In the genomic region with DNA sequence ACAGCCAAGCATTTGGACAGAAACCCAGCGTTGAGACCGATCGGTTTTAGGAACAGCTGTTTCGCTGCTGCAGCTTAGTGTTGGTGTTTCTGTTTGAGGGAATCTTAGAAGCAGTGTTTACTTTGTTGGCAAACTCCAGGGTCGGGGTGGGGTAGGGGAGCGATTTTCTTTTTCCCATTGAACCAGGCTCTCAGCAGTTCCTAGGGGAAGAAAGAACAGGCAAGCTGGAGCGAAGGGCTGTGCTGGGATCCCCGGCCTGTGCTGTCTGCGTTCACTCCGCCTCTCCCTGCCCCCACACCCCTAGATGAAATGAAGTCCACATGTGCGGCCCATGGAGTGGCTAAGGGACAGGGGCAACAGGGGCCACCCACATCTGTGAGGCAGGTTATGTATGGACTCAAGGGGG, we compare ENCODE assay signal across 13 mouse cellular contexts. TPM values are rescaled to one million over a fixed set of nuclear protein-coding genes. Genes with fewer than 3 reads are reported as not detected.
DNase-seq lines count a peak whose midpoint lies in the region; ATAC-seq and TF ChIP-seq lines count a peak whose summit lies in the region.
"Had no signal": no experiment of that assay in that cellular context is flagged by ENCODE, and none has a peak within 500 bp of the region (broad histone marks: within the 10 kb centered on the region; RNA-seq: fewer than 3 reads in every experiment).

No protein-coding gene starts in this region.

- H3K4me2 ChIP-seq in embryonic facial prominence, embryonic 13.5 days = peak overlapping the region; percentile 37
- H3K4me2 ChIP-seq in limb, embryonic 14.5 days (replicated peaks; ENCODE audit: low read depth, low read length, severe bottlenecking) = 0 out of 2 replicates have a peak overlapping the region, but pooled peaks have one; percentile 3
- no peak overlapping the region for H3K4me2 ChIP-seq in heart, embryonic 11.5 days
- H3K4me2 ChIP-seq: kidney, embryonic 15.5 days; midbrain, embryonic 12.5 days had no signal

- WGBS in lung, adult 2 months = 62% methylated on average over 11 of the region's 11 CpGs
- WGBS in embryonic facial prominence, embryonic 13.5 days = 14% methylated on average over 11 of the region's 11 CpGs
- WGBS in limb, embryonic 14.5 days = 23% methylated on average over 11 of the region's 11 CpGs
- 64% methylated on average over 11 of the region's 11 CpGs for WGBS in heart, embryonic 11.5 days (ENCODE audit: insufficient replicate concordance)

- H3K36me3 ChIP-seq in embryonic facial prominence, embryonic 13.5 days = no peaks in the 10 kb centered on the region
- no peaks in the 10 kb centered on the region for H3K36me3 ChIP-seq in limb, embryonic 14.5 days (ENCODE audit: control insufficient read depth, insufficient read depth, low read length)
- no peaks in the 10 kb centered on the region for H3K36me3 ChIP-seq in heart, embryonic 11.5 days (ENCODE audit: control insufficient read depth, insufficient read depth, low read length)
- H3K36me3 ChIP-seq: kidney, embryonic 15.5 days; midbrain, embryonic 12.5 days had no signal

- H3K9ac ChIP-seq in embryonic facial prominence, embryonic 13.5 days = peak overlapping the region; percentile 32
- no peak overlapping the region for H3K9ac ChIP-seq in limb, embryonic 14.5 days (ENCODE audit: low read depth, low read length, severe bottlenecking)
- H3K9ac ChIP-seq in heart, embryonic 11.5 days (ENCODE audit: low read depth, low read length) = no peak overlapping the region
- H3K9ac ChIP-seq: kidney, embryonic 15.5 days; liver, embryonic 14.5 days; midbrain, embryonic 12.5 days had no signal

- no peaks in the 10 kb centered on the region for H3K4me1 ChIP-seq in lung, adult 2 months (ENCODE audit: control insufficient read depth, insufficient read depth, low read length)
- peaks cover 10% of the 10 kb centered on the region for H3K4me1 ChIP-seq in embryonic facial prominence, embryonic 13.5 days
- H3K4me1 ChIP-seq in limb, embryonic 14.5 days (ENCODE audit: control insufficient read depth, insufficient read depth, low read length) = peaks cover 7% of the 10 kb centered on the region
- no peaks in the 10 kb centered on the region for H3K4me1 ChIP-seq in heart, embryonic 11.5 days (ENCODE audit: control insufficient read depth, insufficient read depth, low read length)
- H3K4me1 ChIP-seq: midbrain, embryonic 12.5 days had no signal

- no peaks in the 10 kb centered on the region for H3K9me3 ChIP-seq in embryonic facial prominence, embryonic 13.5 days
- no peaks in the 10 kb centered on the region for H3K9me3 ChIP-seq in limb, embryonic 14.5 days (ENCODE audit: control insufficient read depth, low read length)
- H3K9me3 ChIP-seq in heart, embryonic 11.5 days (replicated peaks; ENCODE audit: control insufficient read depth, low read length) = no peaks in the 10 kb centered on the region
- H3K9me3 ChIP-seq: kidney, embryonic 15.5 days; midbrain, embryonic 12.5 days had no signal

- peaks cover 13% of the 10 kb centered on the region; the same call in 1 of the 2 replicates for H3K27me3 ChIP-seq in embryonic facial prominence, embryonic 13.5 days
- H3K27me3 ChIP-seq in limb, embryonic 14.5 days (ENCODE audit: control insufficient read depth, insufficient read depth, low read length) = no peaks in the 10 kb centered on the region
- H3K27me3 ChIP-seq in heart, embryonic 11.5 days (ENCODE audit: control insufficient read depth, insufficient read depth, low read length) = peaks cover 2% of the 10 kb centered on the region; the same call in 1 of the 2 replicates
- H3K27me3 ChIP-seq: kidney, embryonic 15.5 days had no signal

- DNase-seq in lung, postnatal 10 days = peak; percentile 56
- DNase-seq in lung, adult 2 months = no peak
- DNase-seq in limb, embryonic 14.5 days (ENCODE audit: low spot score) = no peak
- no peak for DNase-seq in thymus, postnatal 25 days
- no peak for DNase-seq in ovary, postnatal 14 days (ENCODE audit: low spot score)
- DNase-seq: cerebellum, postnatal 25 days had no signal

- no peak for ATAC-seq in embryonic facial prominence, embryonic 13.5 days (ENCODE audit: insufficient number of reproducible peaks, insufficient read depth, low FRiP score, low TSS enrichment, low read depth)
- peak; percentile 48; the same call in 1 of the 2 replicates for ATAC-seq in limb, embryonic 14.5 days (ENCODE audit: low FRiP score, low read depth)
- no peak for ATAC-seq in heart, embryonic 11.5 days (replicated peaks; ENCODE audit: insufficient number of reproducible peaks, low FRiP score, low TSS enrichment)
- ATAC-seq: hindbrain, postnatal 0 days had no signal

- no peak for TF ChIP-seq CTCF in lung, adult 2 months (IDR thresholded peaks at IDR 0.05; ENCODE audit: insufficient read depth, low read length)

- no peak overlapping the region for H3K4me3 ChIP-seq in lung, adult 2 months (replicated peaks; ENCODE audit: extremely low read depth, low read depth, low read length)
- no peak overlapping the region for H3K4me3 ChIP-seq in embryonic facial prominence, embryonic 13.5 days
- H3K4me3 ChIP-seq in limb, embryonic 14.5 days (replicated peaks; ENCODE audit: low read length) = no peak overlapping the region
- no peak overlapping the region for H3K4me3 ChIP-seq in heart, embryonic 11.5 days (ENCODE audit: low read depth, low read length)
- H3K4me3 ChIP-seq: kidney, embryonic 15.5 days; layer of hippocampus, adult 2 months; midbrain, embryonic 12.5 days had no signal

- TF ChIP-seq POLR2A in lung, adult 2 months (IDR thresholded peaks at IDR 0.05; ENCODE audit: borderline replicate concordance, extremely low read depth, low read depth, low read length) = no peak
- no peak for TF ChIP-seq POLR2A in limb, embryonic 14.5 days (IDR thresholded peaks at IDR 0.05; ENCODE audit: borderline replicate concordance, extremely low read depth, insufficient read depth, insufficient read length)

- peak overlapping the region; percentile 75; the same call in 1 of the 2 replicates for H3K27ac ChIP-seq in embryonic facial prominence, embryonic 13.5 days
- no peak overlapping the region; the same call in 1 of the 2 replicates for H3K27ac ChIP-seq in limb, embryonic 14.5 days (replicated peaks; ENCODE audit: low read depth, low read length)
- no peak overlapping the region for H3K27ac ChIP-seq in heart, embryonic 11.5 days (ENCODE audit: low read depth, low read length)
- H3K27ac ChIP-seq: hindbrain, postnatal 0 days; kidney, embryonic 15.5 days; layer of hippocampus, adult 2 months; liver, embryonic 14.5 days; midbrain, embryonic 12.5 days had no signal

RNA-seq across cellular contexts. Expression of a gene that starts 51.4 kb away (rescaled TPM):
- polyA plus RNA-seq in lung, adult 2 months (2012; rRNA removed) = 19.8 and 25.4 TPM in 2 replicates
- 19.0 and 21.3 TPM in 2 replicates for polyA plus RNA-seq in embryonic facial prominence, embryonic 13.5 days (2015; fragmentation: Nextera tagmentation; extraction: Ambion mirVana)
- 20.5 and 21.5 TPM in 2 replicates for polyA plus RNA-seq in limb, embryonic 14.5 days (2012; rRNA removed)
- 16.7 and 17.7 TPM in 2 replicates for polyA plus RNA-seq in limb, embryonic 14.5 days (2014; fragmentation: Nextera tagmentation; extraction: Ambion mirVana)
- 14.4 and 14.9 TPM in 2 replicates for polyA plus RNA-seq in heart, embryonic 11.5 days (2014; fragmentation: Nextera tagmentation; extraction: Ambion mirVana)
